Mouse (Mus musculus) urinary bladder, postnatal 0 days (tissue): Measurements from ENCODE around the gene Gm10945. TPM values are rescaled to one million over a fixed set of nuclear protein-coding genes. Genes with fewer than 3 reads are reported as not detected.

Experiments used
- polyA plus RNA-seq: library from polyadenylated mRNA; unstranded; fragments of >200 nt; fragmentation: Nextera tagmentation; extraction: Ambion mirVana; gene quantifications from 2 replicates; pipeline ENCODE4 v1.2.1, GENCODE M21; 2015

Gene Gm10945
- not detected in 2 replicates for polyA plus RNA-seq

DNA sequence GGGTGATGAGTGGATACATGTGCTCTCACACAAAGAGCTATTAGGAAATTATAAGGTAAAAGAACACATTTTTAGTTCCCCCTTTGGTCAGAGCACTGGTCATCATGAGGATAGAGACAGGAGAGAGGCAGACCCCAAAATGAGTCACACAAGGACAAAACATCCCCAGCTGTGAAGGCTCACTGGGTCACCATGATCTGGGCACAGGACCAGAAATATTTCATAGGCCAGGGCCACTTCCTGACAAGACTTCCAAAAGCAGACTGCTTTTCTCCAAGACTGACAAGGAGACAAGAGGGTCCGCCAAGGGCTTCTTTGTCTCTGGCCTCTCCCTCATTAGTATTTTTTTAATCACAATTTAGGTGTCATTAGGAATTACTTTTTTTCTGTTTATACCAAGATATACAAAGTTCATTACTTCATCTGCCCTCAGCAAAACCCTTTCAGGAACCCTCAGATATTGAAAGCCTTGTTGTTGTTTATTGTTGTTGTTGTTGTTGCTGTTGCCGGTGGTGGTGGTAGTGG lies at the start of gene Gm10945:
Gm10945 (minus strand) TSS at position 475 of the 525 bp plus-strand sequence.

DNA sequence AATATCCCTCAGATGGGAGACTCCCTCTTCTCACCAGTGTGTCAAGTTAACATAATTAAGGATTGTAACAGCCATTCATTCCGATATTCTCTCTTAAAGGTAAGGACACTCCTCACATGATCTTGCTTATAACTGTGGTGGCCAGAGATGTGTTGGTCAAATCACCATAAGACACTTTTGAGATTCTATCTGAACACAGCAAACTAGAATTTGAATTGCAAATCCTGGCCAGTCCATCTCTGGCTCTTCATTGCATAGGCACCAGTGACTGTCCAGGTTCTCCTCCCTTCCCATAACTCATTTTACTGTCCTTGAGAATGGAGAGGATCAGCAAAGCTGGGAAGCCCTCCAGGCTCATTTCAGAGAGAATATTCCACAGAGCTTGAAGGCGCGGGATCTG lies 3.4 kb downstream of the Gm10945 start, which contains the start of gene Oprm1:
Oprm1 (plus strand) TSS at position 301 of the 400 bp plus-strand sequence.

Other genes with a start within 250 kb of the Gm10945 start
- gene Oprm1, start 3.3 kb downstream of the Gm10945 start, polyA plus RNA-seq, result not detected in 2 replicates